Mouse (Mus musculus): ENCODE results near the gene Abcc9. TPM values are rescaled to one million over a fixed set of nuclear protein-coding genes. Genes with fewer than 3 reads are reported as not detected.

The Abcc9 gene
- polyA plus RNA-seq, 1 experiment from 2014 or later, result 2.8 TPM

DNA sequence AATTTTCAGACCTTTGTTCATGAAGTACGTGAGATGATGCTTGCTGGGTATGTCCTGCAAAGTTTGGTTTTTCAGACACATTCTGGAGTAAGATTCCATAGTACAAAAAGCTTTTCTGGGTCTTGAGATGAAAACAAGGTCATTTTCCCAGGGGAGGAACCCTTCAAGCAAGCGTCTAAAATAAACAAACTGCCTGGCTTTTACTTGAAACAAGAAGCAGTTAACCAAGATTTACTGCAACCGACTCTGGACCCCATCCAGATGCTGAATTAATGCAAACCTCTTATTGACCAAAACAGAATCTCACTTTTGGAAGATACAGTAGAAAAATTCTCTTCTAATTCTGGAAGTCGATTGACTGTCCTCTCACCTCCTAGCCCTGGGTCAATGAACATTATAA is 151.2 kb downstream of the Abcc9 start:
- H3K9ac ChIP-seq (ENCODE audit: low read depth, low read length), result no peak overlapping the region
- H3K36me3 ChIP-seq (ENCODE audit: control insufficient read depth, insufficient read depth, low read length), result no peaks in the 10 kb centered on the region
- ATAC-seq, result no peak
- H3K4me2 ChIP-seq (ENCODE audit: low read length), result no peak overlapping the region
- H3K27me3 ChIP-seq (replicated peaks; ENCODE audit: control insufficient read depth, insufficient read depth, low read length), result no peaks in the 10 kb centered on the region
- H3K4me3 ChIP-seq (ENCODE audit: low read length), result no peak overlapping the region
- H3K27ac ChIP-seq (ENCODE audit: low read depth, low read length), result no peak overlapping the region
- no peaks in the 10 kb centered on the region for H3K4me1 ChIP-seq (ENCODE audit: control insufficient read depth, insufficient read depth, low read depth, low read length)
- 76% methylated on average over 4 of the region's 4 CpGs for WGBS
- no peaks in the 10 kb centered on the region for H3K9me3 ChIP-seq (ENCODE audit: control insufficient read depth, low read length)

DNA sequence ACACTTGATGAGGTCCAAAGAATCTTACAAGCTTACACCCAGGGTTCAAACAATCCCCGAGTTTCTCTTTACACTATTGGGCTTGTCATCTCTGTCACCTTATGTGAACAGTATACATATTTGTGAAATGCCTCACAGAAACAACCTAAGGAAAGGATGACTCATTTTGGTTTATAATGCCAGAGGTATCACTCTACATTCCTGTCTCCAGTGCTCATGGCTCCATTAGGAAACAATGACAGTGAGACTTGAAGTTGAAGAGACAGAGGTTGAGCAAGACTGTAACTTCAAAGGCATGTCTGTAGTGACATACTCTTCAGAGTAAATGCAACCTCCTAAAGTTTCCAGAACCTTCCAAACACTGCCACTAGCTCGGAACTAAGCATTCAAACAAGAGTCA is 153.7 kb downstream of the Abcc9 start:
- no peaks in the 10 kb centered on the region for H3K9me3 ChIP-seq (ENCODE audit: control insufficient read depth, low read length)
- ATAC-seq, result no peak
- 93% methylated on average over 2 of the region's 2 CpGs for WGBS

DNA sequence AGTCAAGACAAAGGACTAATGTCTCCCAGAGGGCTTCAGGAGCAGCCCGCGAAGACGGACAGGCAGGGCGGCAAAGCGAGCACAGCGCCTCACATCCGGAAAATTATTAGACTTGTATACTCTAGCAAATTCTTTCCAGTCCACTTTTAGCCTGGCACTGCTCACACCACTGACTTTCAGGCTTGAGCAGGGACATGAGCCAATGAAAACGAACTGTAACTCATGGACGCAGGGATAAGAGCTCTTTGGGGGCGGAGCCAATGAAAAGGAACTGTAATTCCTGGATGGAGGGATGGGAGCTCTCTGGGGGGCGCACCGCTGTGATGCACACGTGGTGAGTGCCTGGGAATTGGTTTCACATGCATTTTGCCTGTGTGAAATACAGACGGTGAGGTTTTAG is 157.0 kb downstream of the Abcc9 start:
- H3K36me3 ChIP-seq (ENCODE audit: control insufficient read depth, insufficient read depth, low read length), result no peaks in the 10 kb centered on the region
- no peak for ATAC-seq
- WGBS, result 52% methylated on average over 14 of the region's 14 CpGs

More for the DNA sequence above, 153.7 kb downstream of the Abcc9 start:
- Histone ChIP-seq H3K27ac (ENCODE audit: low read depth, low read length) (no peak overlapping the region), H3K9ac (ENCODE audit: low read depth, low read length) (no peak overlapping the region), H3K4me2 (ENCODE audit: low read length) (no peak overlapping the region), H3K4me1 (ENCODE audit: control insufficient read depth, insufficient read depth, low read depth, low read length) (no peaks in the 10 kb centered on the region), H3K36me3 (ENCODE audit: control insufficient read depth, insufficient read depth, low read length) (no peaks in the 10 kb centered on the region), H3K27me3 (replicated peaks; ENCODE audit: control insufficient read depth, insufficient read depth, low read length) (no peaks in the 10 kb centered on the region), H3K4me3 (ENCODE audit: low read length) (no peak overlapping the region)

DNA sequence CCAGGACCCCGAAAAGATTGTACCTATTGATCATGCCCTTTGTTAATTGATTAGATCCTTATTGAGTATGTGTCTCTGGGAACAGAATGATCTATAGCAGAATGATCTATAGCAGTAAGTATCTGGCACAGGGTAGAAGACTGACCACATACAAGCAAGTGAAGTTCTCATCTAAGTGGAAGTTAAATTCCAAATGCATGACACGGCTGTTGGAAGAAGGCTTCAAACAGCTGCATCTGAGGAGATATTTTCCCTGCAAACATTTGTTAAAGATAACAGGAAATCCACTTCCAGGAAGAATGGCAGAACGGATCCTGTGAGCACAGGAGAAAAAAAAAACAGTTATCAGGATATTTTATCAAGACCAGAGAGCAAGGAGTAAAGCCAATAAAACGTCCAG is 158.5 kb downstream of the Abcc9 start:
- no peak for ATAC-seq
- Histone ChIP-seq H3K9me3 (ENCODE audit: control insufficient read depth, low read length) (no peaks in the 10 kb centered on the region), H3K27ac (ENCODE audit: low read depth, low read length) (no peak overlapping the region), H3K4me1 (ENCODE audit: control insufficient read depth, insufficient read depth, low read depth, low read length) (no peaks in the 10 kb centered on the region), H3K36me3 (ENCODE audit: control insufficient read depth, insufficient read depth, low read length) (no peaks in the 10 kb centered on the region), H3K4me2 (ENCODE audit: low read length) (no peak overlapping the region), H3K9ac (ENCODE audit: low read depth, low read length) (no peak overlapping the region), H3K4me3 (ENCODE audit: low read length) (no peak overlapping the region), H3K27me3 (replicated peaks; ENCODE audit: control insufficient read depth, insufficient read depth, low read length) (no peaks in the 10 kb centered on the region)
- 74% methylated on average over 4 of the region's 4 CpGs for WGBS

More for the DNA sequence above, 157.0 kb downstream of the Abcc9 start:
- no peak overlapping the region for H3K27ac ChIP-seq (ENCODE audit: low read depth, low read length)
- no peaks in the 10 kb centered on the region for H3K9me3 ChIP-seq (ENCODE audit: control insufficient read depth, low read length)
- no peak overlapping the region for H3K9ac ChIP-seq (ENCODE audit: low read depth, low read length)
- no peaks in the 10 kb centered on the region for H3K27me3 ChIP-seq (replicated peaks; ENCODE audit: control insufficient read depth, insufficient read depth, low read length)
- H3K4me3 ChIP-seq (ENCODE audit: low read length), result peak overlapping the region; percentile 16; the same call in 1 of the 2 replicates
- H3K4me2 ChIP-seq (ENCODE audit: low read length), result peak overlapping the region; percentile 37
- no peaks in the 10 kb centered on the region for H3K4me1 ChIP-seq (ENCODE audit: control insufficient read depth, insufficient read depth, low read depth, low read length)

DNA sequence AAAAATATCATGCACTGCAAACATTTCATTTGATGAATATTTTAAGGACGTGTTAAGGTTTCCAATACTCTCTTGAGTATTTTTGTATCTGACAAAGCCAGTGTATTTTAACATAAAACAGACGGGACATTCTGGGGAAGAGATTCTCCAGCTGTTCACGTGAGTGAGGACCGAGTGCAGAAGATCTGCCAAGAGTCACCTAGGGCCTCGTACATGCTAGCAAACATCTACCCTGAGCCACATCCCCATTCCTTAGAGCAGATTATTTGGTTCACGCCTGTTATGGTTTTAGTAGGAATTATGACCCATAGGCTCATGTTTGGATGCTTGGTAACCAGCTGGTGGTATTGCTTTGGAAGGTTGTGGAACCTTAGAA is 159.3 kb downstream of the Abcc9 start:
- Histone ChIP-seq H3K27ac (ENCODE audit: low read depth, low read length) (no peak overlapping the region), H3K4me3 (ENCODE audit: low read length) (no peak overlapping the region), H3K4me2 (ENCODE audit: low read length) (no peak overlapping the region), H3K36me3 (ENCODE audit: control insufficient read depth, insufficient read depth, low read length) (no peaks in the 10 kb centered on the region), H3K9ac (ENCODE audit: low read depth, low read length) (no peak overlapping the region), H3K9me3 (ENCODE audit: control insufficient read depth, low read length) (no peaks in the 10 kb centered on the region), H3K27me3 (replicated peaks; ENCODE audit: control insufficient read depth, insufficient read depth, low read length) (no peaks in the 10 kb centered on the region), H3K4me1 (ENCODE audit: control insufficient read depth, insufficient read depth, low read depth, low read length) (no peaks in the 10 kb centered on the region)
- ATAC-seq, result no peak
- 92% methylated on average over 6 of the region's 6 CpGs for WGBS

DNA sequence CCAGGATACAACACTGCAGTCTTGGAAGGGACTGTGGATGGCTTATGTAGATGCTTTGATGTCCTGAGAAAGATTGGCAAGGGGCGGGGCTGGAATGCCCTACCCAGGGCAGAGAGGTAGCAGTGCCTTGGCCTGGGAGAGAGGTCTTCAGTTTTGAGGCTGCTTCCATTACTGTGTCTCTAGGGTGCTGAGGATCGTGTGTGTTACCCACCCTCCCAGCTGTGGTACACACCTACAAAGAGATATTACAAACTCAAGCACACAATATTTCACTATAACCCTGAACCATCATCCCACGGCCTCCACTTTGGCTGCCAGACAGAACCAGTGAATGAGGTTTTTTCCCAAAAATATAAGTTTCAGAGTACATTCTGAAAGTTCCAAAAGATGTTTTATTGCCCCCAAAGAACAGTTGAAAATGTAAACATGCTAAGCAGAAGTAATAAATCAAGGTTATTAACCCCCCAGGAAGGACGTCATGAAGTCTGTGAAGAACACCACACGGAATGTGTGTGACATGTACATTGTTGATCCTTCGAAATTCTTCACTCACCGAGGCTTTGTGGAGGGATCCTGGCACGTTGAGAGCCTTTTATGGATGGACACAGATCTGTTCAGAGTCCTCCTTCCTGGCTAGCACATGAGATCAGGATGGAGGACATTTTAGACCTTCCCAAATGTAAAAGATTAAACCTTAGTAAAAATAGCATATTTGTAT is 159.9 kb downstream of the Abcc9 start:
- Histone ChIP-seq H3K4me3 (ENCODE audit: low read length) (no peak overlapping the region), H3K9ac (ENCODE audit: low read depth, low read length) (no peak overlapping the region), H3K9me3 (ENCODE audit: control insufficient read depth, low read length) (no peaks in the 10 kb centered on the region), H3K4me2 (ENCODE audit: low read length) (no peak overlapping the region), H3K4me1 (ENCODE audit: control insufficient read depth, insufficient read depth, low read depth, low read length) (no peaks in the 10 kb centered on the region), H3K36me3 (ENCODE audit: control insufficient read depth, insufficient read depth, low read length) (no peaks in the 10 kb centered on the region), H3K27ac (ENCODE audit: low read depth, low read length) (no peak overlapping the region), H3K27me3 (replicated peaks; ENCODE audit: control insufficient read depth, insufficient read depth, low read length) (no peaks in the 10 kb centered on the region)
- WGBS, result 85% methylated on average over 8 of the region's 8 CpGs
- no peak for ATAC-seq

DNA sequence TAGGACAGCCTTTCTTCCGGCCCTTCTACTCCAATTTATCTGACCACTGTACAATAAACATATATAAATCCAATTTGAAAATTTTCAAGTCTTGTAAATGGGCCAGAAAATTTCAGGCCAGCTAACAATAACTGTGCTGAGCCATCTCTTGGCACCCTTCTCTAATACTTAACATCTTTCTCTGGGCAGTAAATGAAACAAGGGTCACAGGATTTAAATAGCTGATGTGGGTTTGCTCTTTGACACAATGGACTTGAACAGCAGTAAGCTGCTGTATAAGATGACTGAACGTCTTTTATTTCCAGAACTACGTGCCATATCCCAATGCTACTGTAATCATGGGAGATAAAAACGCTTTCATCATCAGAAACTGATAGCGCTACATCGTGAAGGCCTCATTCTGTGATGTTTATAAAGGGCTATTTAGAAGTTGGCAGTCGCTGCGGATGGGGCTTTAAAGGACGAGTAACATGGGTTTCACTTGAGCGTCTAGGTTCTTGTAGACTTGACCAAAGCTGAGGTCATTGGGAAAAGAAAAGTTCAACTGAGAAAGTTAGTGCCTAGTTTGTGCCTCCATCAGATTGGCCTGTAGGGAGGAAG is 161.5 kb downstream of the Abcc9 start:
- ATAC-seq, result no peak

DNA sequence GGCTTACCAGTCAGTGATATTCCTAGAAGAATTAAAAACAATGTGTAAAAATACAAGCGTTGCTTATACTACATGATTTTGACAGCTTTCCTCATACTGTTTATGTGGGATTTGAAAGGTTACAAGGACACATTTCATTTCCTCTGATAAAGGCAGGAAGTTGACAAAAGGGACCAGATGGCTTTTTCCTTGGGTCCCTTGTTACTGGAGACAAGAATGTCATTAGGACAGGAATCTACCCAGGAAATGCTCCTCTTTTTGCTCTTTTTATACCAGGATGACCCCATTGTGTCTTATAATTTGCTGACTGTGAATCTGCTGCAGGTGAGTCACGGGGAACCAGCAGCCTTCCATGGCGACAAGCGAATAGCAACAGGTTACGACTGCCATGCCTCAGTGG is 162.0 kb downstream of the Abcc9 start:
- H3K9ac ChIP-seq (ENCODE audit: low read depth, low read length), result no peak overlapping the region
- H3K36me3 ChIP-seq (ENCODE audit: control insufficient read depth, insufficient read depth, low read length), result no peaks in the 10 kb centered on the region
- no peaks in the 10 kb centered on the region for H3K4me1 ChIP-seq (ENCODE audit: control insufficient read depth, insufficient read depth, low read depth, low read length)
- ATAC-seq, result no peak
- H3K4me3 ChIP-seq (ENCODE audit: low read length), result no peak overlapping the region
- no peak overlapping the region for H3K27ac ChIP-seq (ENCODE audit: low read depth, low read length)
- 92% methylated on average over 5 of the region's 5 CpGs for WGBS
- no peaks in the 10 kb centered on the region for H3K27me3 ChIP-seq (replicated peaks; ENCODE audit: control insufficient read depth, insufficient read depth, low read length)
- H3K4me2 ChIP-seq (ENCODE audit: low read length), result no peak overlapping the region
- H3K9me3 ChIP-seq (ENCODE audit: control insufficient read depth, low read length), result no peaks in the 10 kb centered on the region

More for the DNA sequence above, 161.5 kb downstream of the Abcc9 start:
- no peaks in the 10 kb centered on the region for H3K9me3 ChIP-seq (ENCODE audit: control insufficient read depth, low read length)
- no peaks in the 10 kb centered on the region for H3K36me3 ChIP-seq (ENCODE audit: control insufficient read depth, insufficient read depth, low read length)
- H3K27me3 ChIP-seq (replicated peaks; ENCODE audit: control insufficient read depth, insufficient read depth, low read length), result no peaks in the 10 kb centered on the region
- no peak overlapping the region for H3K27ac ChIP-seq (ENCODE audit: low read depth, low read length)
- 92% methylated on average over 10 of the region's 10 CpGs for WGBS
- no peaks in the 10 kb centered on the region for H3K4me1 ChIP-seq (ENCODE audit: control insufficient read depth, insufficient read depth, low read depth, low read length)
- no peak overlapping the region for H3K4me3 ChIP-seq (ENCODE audit: low read length)
- H3K4me2 ChIP-seq (ENCODE audit: low read length), result no peak overlapping the region
- no peak overlapping the region for H3K9ac ChIP-seq (ENCODE audit: low read depth, low read length)

DNA sequence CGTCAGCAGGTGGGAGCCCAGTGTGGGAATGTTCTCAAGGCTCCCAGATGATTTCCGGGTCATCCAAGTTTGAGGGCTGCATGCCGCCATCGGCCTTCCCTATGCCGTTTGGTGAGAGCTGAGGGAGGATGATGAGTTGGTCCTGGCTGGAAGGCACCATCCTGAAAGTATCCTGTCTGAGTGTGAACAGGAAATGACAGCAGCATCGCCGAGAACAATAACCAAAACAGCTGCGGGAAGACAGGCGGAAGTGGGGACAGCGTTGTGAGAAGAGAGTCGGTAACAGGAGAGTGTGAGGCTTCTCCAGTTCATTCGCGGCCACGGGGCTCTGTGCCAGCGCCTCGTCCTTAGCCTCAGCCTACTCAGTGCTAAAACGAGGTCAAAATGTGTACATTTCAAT is 163.6 kb downstream of the Abcc9 start:
- no peak overlapping the region for H3K27ac ChIP-seq (ENCODE audit: low read depth, low read length)
- no peak for ATAC-seq
- no peaks in the 10 kb centered on the region for H3K9me3 ChIP-seq (ENCODE audit: control insufficient read depth, low read length)
- H3K4me1 ChIP-seq (ENCODE audit: control insufficient read depth, insufficient read depth, low read depth, low read length), result no peaks in the 10 kb centered on the region
- H3K4me2 ChIP-seq (ENCODE audit: low read length), result no peak overlapping the region
- H3K4me3 ChIP-seq (ENCODE audit: low read length), result no peak overlapping the region
- WGBS, result 85% methylated on average over 17 of the region's 17 CpGs
- H3K36me3 ChIP-seq (ENCODE audit: control insufficient read depth, insufficient read depth, low read length), result no peaks in the 10 kb centered on the region
- no peaks in the 10 kb centered on the region for H3K27me3 ChIP-seq (replicated peaks; ENCODE audit: control insufficient read depth, insufficient read depth, low read length)
- no peak overlapping the region for H3K9ac ChIP-seq (ENCODE audit: low read depth, low read length)
